Mouse (Mus musculus) liver, embryonic 13.5 days (tissue): ENCODE data around the gene Harbi1. TPM values are rescaled to one million over a fixed set of nuclear protein-coding genes. Genes with fewer than 3 reads are reported as not detected.

Source experiments
- polyA plus RNA-seq: library from polyadenylated mRNA; unstranded; fragments of >200 nt; fragmentation: Nextera tagmentation; extraction: Ambion mirVana; gene quantifications from 2 replicates; pipeline ENCODE4 v1.2.1, GENCODE M21; 2015

Harbi1 gene
- polyA plus RNA-seq, 1 experiment from 2014 or later, result 8.0 TPM

Other genes with a start within 250 kb of the Harbi1 start
- gene Ckap5, start 184.1 kb upstream of the Harbi1 start, polyA plus RNA-seq, result 47.8 and 52.8 TPM in 2 replicates
- gene F2, start 74.4 kb upstream of the Harbi1 start, polyA plus RNA-seq, result 135 and 155 TPM in 2 replicates
- 2.1 and 2.5 TPM in 2 replicates for gene Zfp408, start 61.1 kb upstream of the Harbi1 start, polyA plus RNA-seq
- gene Arhgap1, start 61.0 kb upstream of the Harbi1 start, polyA plus RNA-seq, result 42.3 and 50.5 TPM in 2 replicates
- gene Atg13, start 276 bp upstream of the Harbi1 start, polyA plus RNA-seq, result 10.6 and 12.5 TPM in 2 replicates
- 4.6 and 5.8 TPM in 2 replicates for gene Ambra1, start 19.3 kb downstream of the Harbi1 start, polyA plus RNA-seq
- 0.07 and 0.09 TPM in 2 replicates for gene Chrm4, start 216.4 kb downstream of the Harbi1 start, polyA plus RNA-seq
- 50.1 and 52.2 TPM in 2 replicates for gene Mdk, start 221.4 kb downstream of the Harbi1 start, polyA plus RNA-seq
- gene Gm9821, start 234.9 kb downstream of the Harbi1 start, polyA plus RNA-seq, result 0.80 and 0.89 TPM in 2 replicates